ENCODE assay signal across 9 mouse cellular contexts in genomic region chr12:90903991-90904390, GRCm38 (mm10).
DNase-seq lines count a peak whose midpoint lies in the region; ATAC-seq and TF ChIP-seq lines count a peak whose summit lies in the region.
"Had no signal": no experiment of that assay in that cellular context is flagged by ENCODE, and none has a peak within 500 bp of the region (broad histone marks: within the 10 kb centered on the region; RNA-seq: fewer than 3 reads in every experiment).

No protein-coding gene starts in this region.

- no peak for ATAC-seq in frontal cortex, adult (ENCODE audit: low TSS enrichment)
- ATAC-seq in cerebellum, adult (ENCODE audit: insufficient number of reproducible peaks, low FRiP score, low TSS enrichment): no peak

- DNase-seq in gastrocnemius, adult 2 months: peak; percentile 19
- DNase-seq in gastrocnemius, adult 18-20 months (ENCODE audit: low spot score): no peak
- DNase-seq in left cerebral cortex, postnatal 4 days: peak; percentile 13
- DNase-seq in left cerebral cortex, adult 8-10 months (ENCODE audit: low spot score in 2 of 2): no peak
- peak; percentile 27 for DNase-seq in embryo, embryonic 11 days
- peak; percentile 28 for DNase-seq in ovary, postnatal 36 days (ENCODE audit: low spot score)

- peak; percentile 39 for TF ChIP-seq CTCF in gastrocnemius, adult 2 months (IDR thresholded peaks at IDR 0.05)

- intact Hi-C loops in gastrocnemius, adult 2 months (cut with DNase I): no loop called here
- intact Hi-C loops in left cerebral cortex, postnatal 4 days (cut with DNase I): loop anchor here (10.0 kb wide), 1 partner anchor 159 kb away; no protein-coding TSS in a partner anchor

- no peak overlapping the region for H3K4me3 ChIP-seq in gastrocnemius, adult 2 months
- H3K4me3 ChIP-seq: megakaryocyte, embryonic 14.5 days had no signal

- no peak overlapping the region for H3K27ac ChIP-seq in gastrocnemius, adult 2 months

Comparison
In these comparisons a context has a peak if more than half of its experiments do, and no peak if none do; other contexts are left out.
1. DNase-seq: peak in gastrocnemius, adult 2 months (single experiment), left cerebral cortex, postnatal 4 days (single experiment), embryo, embryonic 11 days (single experiment) and ovary, postnatal 36 days (single experiment); none in gastrocnemius, adult 18-20 months (single experiment) and left cerebral cortex, adult 8-10 months (0 of 2).